Mouse (Mus musculus) erythroblast, embryonic 14.5 days (primary cell): ENCODE measurements around the gene Slco2b1.

Experiments
- GATA1 ChIP-seq: IDR thresholded peaks from 2 replicates; pipeline ENCODE4 v1.6.1; 2012; ENCODE audit warnings: low read length, inconsistent platforms, mixed read lengths
- TAL1 ChIP-seq: IDR thresholded peaks from 3 replicates; pipeline ENCODE4 v1.6.1; 2012; ENCODE audit warnings: low read length, inconsistent platforms, mixed read lengths

GRCm38 (mm10) chr7:99674209-99674608 is 36.9 kb downstream of the Slco2b1 start:
- no peak for TF ChIP-seq GATA1
- TF ChIP-seq TAL1: no peak
